Mouse (Mus musculus) forebrain, postnatal 0 days (tissue): ENCODE measurements at regions not wholly inside any gene's neighbourhood (a gene's known extent, or its start where the extent isn't known, plus 50 kb on each side); places are given as distances from the start of the nearest gene placed in this dataset.

Experiments used
- ATAC-seq: fragments of 200-750 bp; cut with Nextera tagmentation; 2 replicates; pipeline ENCODE4 v1.8.0; 2017; ENCODE audit warnings: mild to moderate bottlenecking, moderate library complexity
- DNase-seq: peaks from one replicate; pipeline ENCODE4 v3.0.0-alpha.2; 2015
- H3K27ac ChIP-seq: fragments of 300-500 bp; sonication (generic); 2 replicates; pipeline ENCODE4 v1.5.1; 2014; ENCODE audit warnings: low read depth, mild to moderate bottlenecking, antibody characterized with exemption, low read length, moderate library complexity, mixed read lengths
- H3K27me3 ChIP-seq: fragments of 300-500 bp; sonication (generic); 2 replicates; pipeline ENCODE4 v1.6.1; 2014; ENCODE audit warnings: mild to moderate bottlenecking, low read length, mixed read lengths; ENCODE audit not compliant: insufficient read depth
- H3K36me3 ChIP-seq: fragments of 300-500 bp; sonication (generic); 2 replicates; pipeline ENCODE4 v1.6.1; 2014; ENCODE audit warnings: mild to moderate bottlenecking, moderate library complexity; ENCODE audit not compliant: insufficient read depth
- H3K4me1 ChIP-seq: fragments of 300-500 bp; sonication (generic); 2 replicates; pipeline ENCODE4 v1.6.1; 2014; ENCODE audit warnings: antibody characterized with exemption; ENCODE audit not compliant: insufficient read depth
- H3K4me2 ChIP-seq: fragments of 300-500 bp; sonication (generic); 2 replicates; pipeline ENCODE4 v1.6.1; 2014; ENCODE audit warnings: low read depth, mild to moderate bottlenecking, moderate library complexity
- H3K4me3 ChIP-seq: fragments of 300-500 bp; sonication (generic); 2 replicates; pipeline ENCODE4 v1.5.1; 2014; ENCODE audit warnings: low read depth, low read length, mixed read lengths
- H3K9ac ChIP-seq: fragments of 300-500 bp; sonication (generic); 2 replicates; pipeline ENCODE4 v1.6.1; 2014; ENCODE audit warnings: mild to moderate bottlenecking
- H3K9me3 ChIP-seq: fragments of 300-500 bp; sonication (generic); 2 replicates; pipeline ENCODE4 v1.6.1; 2016; ENCODE audit warnings: low read length
- CTCF ChIP-seq: sonication (generic); IDR thresholded peaks from 2 replicates; pipeline ENCODE4 v1.5.1; 2016; ENCODE audit warnings: antibody characterized with exemption, control low read depth, low read depth
- WGBS: fragments of 180-500 bp; shearing (Covaris S2); extraction: QIAGEN DNeasy Blood & Tissue Kit; methylation state at CpG from one replicate; pipeline ENCODE4 v1.1.7; 2014; 5-methylcytosine and 5-hydroxymethylcytosine counted together

DNA sequence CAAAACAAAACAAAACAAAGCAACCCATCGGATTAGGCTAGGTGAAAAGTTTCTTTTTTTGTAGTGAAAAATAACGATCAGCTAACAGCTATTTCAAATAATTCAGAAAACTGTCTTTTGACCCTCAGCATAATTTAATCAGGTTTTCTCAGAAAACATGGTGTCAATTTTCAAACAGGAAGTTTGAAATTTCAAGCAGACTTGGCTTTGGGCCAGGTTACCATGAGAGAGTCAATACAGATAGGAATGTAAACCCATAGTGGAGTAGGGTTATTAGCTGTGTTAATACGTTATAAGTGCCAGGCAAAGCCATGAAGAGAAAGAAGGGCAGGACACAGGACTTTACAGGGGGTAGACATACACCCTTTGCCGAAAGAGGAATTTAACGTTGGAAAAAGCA, 58.3 kb upstream of the Foxd3 start:
- DNase-seq = no peak
- 64% methylated on average over 5 of the region's 5 CpGs for WGBS

DNA sequence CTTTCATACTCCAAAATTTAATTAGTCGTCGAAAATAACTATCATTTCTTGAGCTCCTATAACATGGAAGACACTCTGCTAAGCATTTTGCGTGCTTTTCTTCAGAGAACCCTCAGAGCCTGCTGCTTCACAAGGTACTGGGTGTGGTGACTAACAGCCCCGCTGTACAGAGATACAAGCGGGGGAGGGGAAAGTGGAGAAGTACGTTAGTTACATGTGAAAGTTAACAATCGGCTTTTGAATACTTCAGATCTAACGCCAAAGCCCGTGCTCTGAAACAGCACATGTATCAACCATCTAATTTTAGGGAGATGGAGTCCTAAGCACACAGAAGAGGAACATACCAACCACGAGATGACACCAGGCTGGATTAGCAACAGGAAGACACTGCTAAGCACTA, 55.4 kb upstream of the Foxd3 start:
- 42% methylated on average over 10 of the region's 10 CpGs for WGBS
- DNase-seq (no peak), ATAC-seq (no peak)
- H3K4me2 ChIP-seq = no peak overlapping the region
- H3K9me3 ChIP-seq = no peaks in the 10 kb centered on the region
- H3K27ac ChIP-seq = no peak overlapping the region
- H3K27me3 ChIP-seq = 0 out of 2 replicates have a peak, but pooled peaks cover 11% of the 10 kb centered on the region
- TF ChIP-seq CTCF = no peak
- H3K36me3 ChIP-seq = no peaks in the 10 kb centered on the region
- no peak overlapping the region for H3K9ac ChIP-seq
- H3K4me1 ChIP-seq = no peaks in the 10 kb centered on the region
- H3K4me3 ChIP-seq = no peak overlapping the region

More for the DNA sequence above, 58.3 kb upstream of the Foxd3 start:
- H3K4me2 ChIP-seq = no peak overlapping the region
- no peaks in the 10 kb centered on the region for H3K9me3 ChIP-seq
- no peaks in the 10 kb centered on the region for H3K4me1 ChIP-seq
- no peak overlapping the region for H3K4me3 ChIP-seq
- no peak overlapping the region for H3K9ac ChIP-seq
- 0 out of 2 replicates have a peak, but pooled peaks cover 11% of the 10 kb centered on the region for H3K27me3 ChIP-seq
- no peak overlapping the region for H3K27ac ChIP-seq
- no peaks in the 10 kb centered on the region for H3K36me3 ChIP-seq
- no peak for TF ChIP-seq CTCF
- ATAC-seq = no peak

DNA sequence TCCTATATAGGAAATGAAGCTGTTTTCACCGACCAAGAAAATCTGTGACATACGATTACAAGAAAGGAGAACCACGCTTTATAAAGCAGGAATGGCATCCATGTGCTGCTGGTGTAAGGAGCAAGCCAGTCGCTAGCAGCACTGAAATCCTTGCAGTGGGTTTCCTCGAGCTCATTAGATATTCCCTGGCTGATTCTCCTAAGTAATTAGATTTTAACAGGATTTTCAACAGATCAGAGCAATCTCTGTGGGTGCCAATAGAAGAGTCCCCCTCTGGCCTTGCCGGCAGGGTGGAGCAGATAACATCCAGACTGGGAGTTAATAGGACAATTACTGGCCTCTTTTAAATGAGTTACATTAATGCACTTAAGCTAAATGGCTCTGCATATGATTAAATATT, 54.6 kb upstream of the Foxd3 start:
- no peak for TF ChIP-seq CTCF
- Histone ChIP-seq H3K9me3 (no peaks in the 10 kb centered on the region), H3K9ac (no peak overlapping the region), H3K4me3 (no peak overlapping the region), H3K27me3 (0 out of 2 replicates have a peak, but pooled peaks cover 11% of the 10 kb centered on the region), H3K36me3 (no peaks in the 10 kb centered on the region), H3K4me2 (no peak overlapping the region), H3K4me1 (no peaks in the 10 kb centered on the region), H3K27ac (no peak overlapping the region)
- 14% methylated on average over 6 of the region's 6 CpGs for WGBS
- ATAC-seq = no peak
- DNase-seq = no peak
